Comparison of ENCODE assay signal across 8 mouse cellular contexts in the genomic region with DNA sequence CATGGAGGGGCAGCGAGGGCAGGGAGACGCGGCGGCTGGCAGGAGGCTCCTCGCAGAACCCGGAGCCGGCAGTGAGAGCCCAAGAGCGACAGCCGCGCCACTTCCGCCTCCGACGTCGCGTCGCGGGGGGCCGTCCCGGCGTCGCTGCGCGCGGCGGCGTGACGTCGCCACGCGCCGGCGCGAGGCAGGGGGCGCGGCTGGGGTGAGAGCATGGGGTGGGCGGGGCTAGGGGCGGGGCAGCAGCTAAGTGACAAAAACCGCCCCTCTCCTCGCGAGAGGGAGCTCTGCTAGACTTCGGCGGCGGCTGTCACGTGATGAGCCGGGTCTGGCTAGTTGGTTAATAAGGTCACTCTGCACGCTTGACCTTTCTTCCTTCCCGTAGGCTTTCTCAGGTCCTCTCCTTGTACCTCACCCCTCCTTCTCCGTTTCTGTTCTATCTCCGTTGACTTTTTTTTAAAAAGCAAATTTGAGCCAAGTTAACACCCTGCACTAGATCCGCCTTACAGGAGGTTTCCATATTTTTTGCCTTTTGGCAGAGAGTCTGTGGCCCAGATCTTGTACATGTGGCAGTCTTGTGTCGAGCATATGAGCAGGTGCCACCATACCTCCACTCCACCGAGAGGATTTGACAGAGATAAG. TPM values are rescaled to one million over a fixed set of nuclear protein-coding genes. Genes with fewer than 3 reads are reported as not detected.
DNase-seq lines count a peak whose midpoint lies in the region; ATAC-seq lines count a peak whose summit lies in the region.

Gene Nrbf2, minus strand, starts transcription at position 130 of the 639 bp plus-strand sequence.

- peaks cover 46% of the 10 kb centered on the region for H3K79me2 ChIP-seq in macrophage (ENCODE audit: inconsistent target)

- peak; percentile 86 for DNase-seq in T-cell, adult 2 months (ENCODE audit: low spot score)
- peak; percentile 77 to 87 for DNase-seq in cerebellum, postnatal 36 days
- peak; percentile 86 for DNase-seq in gastrocnemius, adult 18-20 months (ENCODE audit: low spot score)
- DNase-seq in left cerebral cortex, adult 18-20 months (ENCODE audit: low spot score in 2 of 2) = peak; percentile 66 to 85
- peak; percentile 84 for DNase-seq in right cerebral cortex, adult 18-20 months
- DNase-seq in urinary bladder, postnatal 10 days (ENCODE audit: low spot score) = peak; percentile 36

- H3K4me2 ChIP-seq in hindbrain, embryonic 16.5 days (ENCODE audit: low read length) = peak within 1 kb of the TSS; percentile 94

- peak within 1 kb of the TSS; percentile 73 for H3K27ac ChIP-seq in hindbrain, embryonic 16.5 days (ENCODE audit: low read depth, low read length)
- peak within 1 kb of the TSS; percentile 63 for H3K27ac ChIP-seq in macrophage

- H3K9me3 ChIP-seq in hindbrain, embryonic 16.5 days (ENCODE audit: control insufficient read depth, low read length) = no peaks in the 10 kb centered on the region

- H3K4me1 ChIP-seq in hindbrain, embryonic 16.5 days (ENCODE audit: control insufficient read depth, insufficient read depth, low read depth, low read length) = peaks cover 14% of the 10 kb centered on the region

- peak within 1 kb of the TSS; percentile 74 for H3K9ac ChIP-seq in hindbrain, embryonic 16.5 days (ENCODE audit: low read depth, low read length)

- H3K4me3 ChIP-seq in hindbrain, embryonic 16.5 days (ENCODE audit: low read length) = peak within 1 kb of the TSS; percentile 82
- H3K4me3 ChIP-seq in macrophage (ENCODE audit: inconsistent target) = peak within 1 kb of the TSS; percentile 72

- H3K36me3 ChIP-seq in hindbrain, embryonic 16.5 days (ENCODE audit: control insufficient read depth, insufficient read depth, low read length) = no peaks in the 10 kb centered on the region
- no peaks in the 10 kb centered on the region for H3K36me3 ChIP-seq in macrophage (ENCODE audit: inconsistent target)

- whole genome bisulfite sequencing in hindbrain, embryonic 16.5 days = 5% methylated on average over 27 of the region's 52 CpGs
- 6% methylated on average over 20 of the region's 52 CpGs for WGBS in macrophage (ENCODE audit: missing documents)

- peak; percentile 93 for ATAC-seq in hindbrain, embryonic 16.5 days

- no peaks in the 10 kb centered on the region for H3K27me3 ChIP-seq in hindbrain, embryonic 16.5 days (replicated peaks; ENCODE audit: control insufficient read depth, insufficient read depth, low read length)

RNA-seq across cellular contexts. Expression of gene Nrbf2, which starts in this region (rescaled TPM):
- 10 to 100 TPM; 13.7 to 14.6 TPM for total RNA-seq in gastrocnemius, adult 18-20 months (2021)
- polyA plus RNA-seq in hindbrain, embryonic 16.5 days (2015; fragmentation: Nextera tagmentation; extraction: Ambion mirVana) = 38.5 and 40.6 TPM in 2 replicates
- total RNA-seq in left cerebral cortex, adult 18-20 months (2021) = 10 to 100 TPM; 18.6 to 19.0 TPM
- total RNA-seq in macrophage (2018; cell fraction: chromatin; rRNA removed) = 10 to 100 TPM; 17.6 to 48.9 (median 36.4) TPM
- 10 to 100 TPM; 31.6 to 52.0 (median 42.0) TPM for total RNA-seq in macrophage (2018; cell fraction: cytosol; rRNA removed)
- 10 to 100 TPM; 22.5 to 49.8 (median 33.2) TPM for total RNA-seq in macrophage (2018; cell fraction: nucleus; rRNA removed)
- polyA plus RNA-seq in macrophage (2018) = 34.9 to 45.8 TPM (median 43.4 TPM) in 3 replicates

Comparison
In these comparisons a context has a peak if more than half of its experiments do, and no peak if none do; other contexts are left out.
1. Peak in every context shown above with its lines: DNase-seq, ATAC-seq, H3K4me3 ChIP-seq and H3K27ac ChIP-seq.
2. DNase-seq: peak in every context shown above with its lines; median percentile 86 in T-cell, adult 2 months; 86 in gastrocnemius, adult 18-20 months; 84 in right cerebral cortex, adult 18-20 months; 82 in cerebellum, postnatal 36 days; 76 in left cerebral cortex, adult 18-20 months; 36 in urinary bladder, postnatal 10 days.